Mouse (Mus musculus) inflammation-experienced regulatory T-cells (primary cell): Measurements from ENCODE around the gene Gm13277. TPM values are rescaled to one million over a fixed set of nuclear protein-coding genes. Genes with fewer than 3 reads are reported as not detected.

Experiments
- polyA plus RNA-seq, 2 experiments: library from polyadenylated mRNA; unstranded; fragments of 100-300 nt; shearing (Covaris generic); gene quantifications; one replicate each; pipeline ENCODE4 v1.2.1; 2017

The Gm13277 gene
- polyA plus RNA-seq, 2 experiments from 2014 or later: not detected

Other genes starting within 250 kb of the Gm13277 start
- 1 to 10 TPM in 1 of 2 experiments, under 1 TPM in 1; 0.45 to 2.3 TPM for gene Ifna15, start 230.4 kb upstream of the Gm13277 start, polyA plus RNA-seq
- gene Ifna14, start 216.8 kb upstream of the Gm13277 start, polyA plus RNA-seq: under 1 TPM in 1 of 2 experiments, not detected in 1; 0.70 TPM
- gene Ifna9, start 196.2 kb upstream of the Gm13277 start, polyA plus RNA-seq: not detected
- not detected for gene Ifna12, start 185.3 kb upstream of the Gm13277 start, polyA plus RNA-seq
- under 1 TPM in 1 of 2 experiments, not detected in 1; 0.47 TPM for gene C87499, start 154.2 kb upstream of the Gm13277 start, polyA plus RNA-seq
- gene Ifna13, start 144.2 kb upstream of the Gm13277 start, polyA plus RNA-seq: not detected
- gene Ifna16, start 111.7 kb upstream of the Gm13277 start, polyA plus RNA-seq: not detected
- gene Ifna2, start 104.7 kb upstream of the Gm13277 start, polyA plus RNA-seq: not detected
- gene Ifnab, start 97.3 kb upstream of the Gm13277 start, polyA plus RNA-seq: under 1 TPM in 1 of 2 experiments, not detected in 1; 0.30 TPM
- not detected for gene Gm26566, start 66.8 kb upstream of the Gm13277 start, polyA plus RNA-seq
- 10 to 100 TPM; 19.8 to 29.0 TPM for gene Klhl9, start 66.2 kb upstream of the Gm13277 start, polyA plus RNA-seq
- gene Gm13271, start 33.8 kb upstream of the Gm13277 start, polyA plus RNA-seq: not detected
- 1 to 10 TPM in 1 of 2 experiments, under 1 TPM in 1; 0.62 to 1.0 TPM for gene Gm13283, start 28.5 kb upstream of the Gm13277 start, polyA plus RNA-seq
- gene Gm13290, start 14.8 kb upstream of the Gm13277 start, polyA plus RNA-seq: under 1 TPM in 1 of 2 experiments, not detected in 1; 0.82 TPM
- gene Gm13289, start 11.7 kb upstream of the Gm13277 start, polyA plus RNA-seq: not detected
- not detected for gene Gm13272, start 8.8 kb upstream of the Gm13277 start, polyA plus RNA-seq
- gene Ifnz, start 6.5 kb upstream of the Gm13277 start, polyA plus RNA-seq: 1 to 10 TPM in 1 of 2 experiments, not detected in 1; 1.5 TPM
- gene Gm13276, start 2.9 kb upstream of the Gm13277 start, polyA plus RNA-seq: not detected
- not detected for gene Gm13278, start 2.9 kb downstream of the Gm13277 start, polyA plus RNA-seq
- gene Gm13275, start 5.9 kb downstream of the Gm13277 start, polyA plus RNA-seq: not detected
- gene Gm13279, start 8.8 kb downstream of the Gm13277 start, polyA plus RNA-seq: not detected
- 1 to 10 TPM in 1 of 2 experiments, under 1 TPM in 1; 0.94 to 3.7 TPM for gene Gm13285, start 11.0 kb downstream of the Gm13277 start, polyA plus RNA-seq
- not detected for gene Gm13287, start 14.6 kb downstream of the Gm13277 start, polyA plus RNA-seq
- not detected for gene Gm13288, start 16.9 kb downstream of the Gm13277 start, polyA plus RNA-seq
- gene Ifna7, start 27.6 kb downstream of the Gm13277 start, polyA plus RNA-seq: not detected
- not detected for gene Ifna11, start 31.3 kb downstream of the Gm13277 start, polyA plus RNA-seq
- gene Ifna6, start 38.8 kb downstream of the Gm13277 start, polyA plus RNA-seq: not detected
- not detected for gene Ifna5, start 46.9 kb downstream of the Gm13277 start, polyA plus RNA-seq
- under 1 TPM in 1 of 2 experiments, not detected in 1; 0.71 TPM for gene Ifna4, start 53.2 kb downstream of the Gm13277 start, polyA plus RNA-seq
- not detected for gene Ifna1, start 61.5 kb downstream of the Gm13277 start, polyA plus RNA-seq
- gene Ifne, start 91.6 kb downstream of the Gm13277 start, polyA plus RNA-seq: not detected